Mouse (Mus musculus) intestine, embryonic 14.5 days (tissue): Measurements from ENCODE around the gene Gatc. TPM values are rescaled to one million over a fixed set of nuclear protein-coding genes. Genes with fewer than 3 reads are reported as not detected.

Source experiments
- ATAC-seq: fragments of 200-750 bp; cut with Nextera tagmentation; replicated peaks from 2 replicates; pipeline ENCODE4 v1.8.0; 2017; ENCODE audit warnings: low read depth, moderate number of reproducible peaks, moderate TSS enrichment, moderate library complexity; ENCODE audit not compliant: low FRiP score, low TSS enrichment
- DNase-seq: peaks from one replicate; pipeline ENCODE4 v3.0.0-alpha.2; 2018; ENCODE audit warnings: low spot score
- H3K27ac ChIP-seq: fragments of 300-500 bp; sonication (generic); 2 replicates; pipeline ENCODE4 v1.5.1; 2014; ENCODE audit warnings: low read depth, mild to moderate bottlenecking, control low read depth
- H3K27me3 ChIP-seq: fragments of 300-500 bp; sonication (generic); replicated peaks from 2 replicates; pipeline ENCODE4 v1.6.1; 2014; ENCODE audit warnings: low read length, control low read depth; ENCODE audit not compliant: control insufficient read depth, insufficient read depth
- H3K36me3 ChIP-seq: fragments of 300-500 bp; sonication (generic); 2 replicates; pipeline ENCODE4 v1.6.1; 2014; ENCODE audit warnings: low read length, control low read depth; ENCODE audit not compliant: control insufficient read depth, insufficient read depth
- H3K4me1 ChIP-seq: fragments of 300-500 bp; sonication (generic); replicated peaks from 2 replicates; pipeline ENCODE4 v1.6.1; 2014; ENCODE audit warnings: low read length, control low read depth, mixed read lengths; ENCODE audit not compliant: control insufficient read depth, insufficient read depth
- H3K4me2 ChIP-seq: fragments of 300-500 bp; sonication (generic); 2 replicates; pipeline ENCODE4 v1.6.1; 2014; ENCODE audit warnings: low read length
- H3K4me3 ChIP-seq: fragments of 300-500 bp; sonication (generic); 2 replicates; pipeline ENCODE4 v1.5.1; 2014; ENCODE audit warnings: low read depth, low read length, control low read depth, mixed read lengths
- H3K9ac ChIP-seq: fragments of 300-500 bp; sonication (generic); 2 replicates; pipeline ENCODE4 v1.6.1; 2014; ENCODE audit warnings: mild to moderate bottlenecking, low read length
- H3K9me3 ChIP-seq: fragments of 300-500 bp; sonication (generic); 2 replicates; pipeline ENCODE4 v1.6.1; 2016; ENCODE audit warnings: low read length, control low read depth; ENCODE audit not compliant: control insufficient read depth
- WGBS: fragments of 180-500 bp; shearing (Covaris S2); extraction: QIAGEN DNeasy Blood & Tissue Kit; methylation state at CpG from one replicate; pipeline ENCODE4 v1.1.7; 2014; 5-methylcytosine and 5-hydroxymethylcytosine counted together
- polyA plus RNA-seq: library from polyadenylated mRNA; unstranded; fragments of >200 nt; fragmentation: Nextera tagmentation; extraction: Ambion mirVana; gene quantifications from 2 replicates; pipeline ENCODE4 v1.2.1, GENCODE M21; 2014

Gatc gene
- polyA plus RNA-seq, 1 experiment from 2014 or later, result 33.7 TPM

GRCm38 (mm10) chr5:115341314-115342165 lies 562 bp upstream of the Gatc start:
- no peak for DNase-seq
- H3K27ac ChIP-seq, result 0 out of 2 replicates have a peak overlapping the region, but pooled peaks have one; percentile 74
- H3K4me3 ChIP-seq, result peak overlapping the region; percentile 96
- no peaks in the 10 kb centered on the region for H3K9me3 ChIP-seq
- H3K4me1 ChIP-seq, result peaks cover 18% of the 10 kb centered on the region
- H3K27me3 ChIP-seq, result no peaks in the 10 kb centered on the region
- H3K36me3 ChIP-seq, result peaks cover 46% of the 10 kb centered on the region
- ATAC-seq, result no peak; the same call in 1 of the 2 replicates
- WGBS, result 11% methylated on average over 36 of the region's 36 CpGs
- peak overlapping the region; percentile 82 for H3K9ac ChIP-seq
- peak overlapping the region; percentile 56 for H3K4me2 ChIP-seq

- Histone ChIP-seq H3K27ac (no peak overlapping the region), H3K4me1 (peaks cover 18% of the 10 kb centered on the region), H3K4me2 (peak overlapping the region; percentile 56), H3K36me3 (peaks cover 45% of the 10 kb centered on the region), H3K9me3 (no peaks in the 10 kb centered on the region), H3K4me3 (peak overlapping the region; percentile 96), H3K27me3 (no peaks in the 10 kb centered on the region), H3K9ac (peak overlapping the region; percentile 82)
- 17% methylated on average over 7 of the region's 7 CpGs for WGBS
- no peak for ATAC-seq
- no peak for DNase-seq
Measured at GRCm38 (mm10) chr5:115340007-115340406, 971 bp downstream of the Gatc start.

GRCm38 (mm10) chr5:115333626-115334025 lies 7.4 kb downstream of the Gatc start:
- no peak overlapping the region for H3K9ac ChIP-seq
- no peak for ATAC-seq
- H3K27me3 ChIP-seq, result no peaks in the 10 kb centered on the region
- peaks cover 71% of the 10 kb centered on the region for H3K36me3 ChIP-seq
- WGBS, result 88% methylated on average over 3 of the region's 3 CpGs
- DNase-seq, result no peak
- H3K27ac ChIP-seq, result no peak overlapping the region
- no peak overlapping the region for H3K4me2 ChIP-seq
- H3K4me3 ChIP-seq, result no peak overlapping the region
- no peaks in the 10 kb centered on the region for H3K9me3 ChIP-seq
- H3K4me1 ChIP-seq, result peaks cover 13% of the 10 kb centered on the region

DNA sequence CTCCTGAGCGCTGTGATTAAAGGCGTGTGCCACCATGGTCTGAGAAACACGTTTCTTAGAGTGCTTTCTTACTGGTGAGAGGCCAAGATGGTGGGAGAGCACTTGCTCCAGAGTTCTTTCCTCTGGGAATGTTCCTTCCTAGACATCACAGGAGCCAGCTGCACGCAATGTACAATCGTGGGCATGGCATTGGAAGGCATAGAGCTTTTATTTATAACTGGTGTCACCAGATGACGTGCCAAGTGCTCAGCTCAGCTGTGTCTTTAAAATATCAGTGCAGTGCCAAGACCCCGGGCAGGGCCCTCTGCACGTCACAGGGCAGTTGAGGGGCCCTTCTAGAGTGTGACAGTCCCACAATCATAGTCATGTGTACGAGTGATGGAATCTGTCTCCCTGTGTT lies 10.0 kb downstream of the Gatc start:
- peaks cover 66% of the 10 kb centered on the region for H3K36me3 ChIP-seq

GRCm38 (mm10) chr5:115327610-115328548 lies 13.1 kb downstream of the Gatc start:
- H3K36me3 ChIP-seq, result peaks cover 36% of the 10 kb centered on the region
- H3K4me3 ChIP-seq, result peak overlapping the region; percentile 94
- ATAC-seq (peak; percentile 24), DNase-seq (peak; percentile 66)
- H3K4me1 ChIP-seq, result peaks cover 27% of the 10 kb centered on the region
- no peaks in the 10 kb centered on the region for H3K9me3 ChIP-seq
- WGBS, result under 1% methylated on average over 54 of the region's 55 CpGs
- peak overlapping the region; percentile 86 for H3K4me2 ChIP-seq
- peak overlapping the region; percentile 89 for H3K27ac ChIP-seq
- H3K27me3 ChIP-seq, result no peaks in the 10 kb centered on the region
- peak overlapping the region; percentile 94 for H3K9ac ChIP-seq

More for the DNA sequence above, 10.0 kb downstream of the Gatc start:
- 86% methylated on average over 9 of the region's 9 CpGs for WGBS
- no peak for DNase-seq
- peaks cover 22% of the 10 kb centered on the region for H3K4me1 ChIP-seq
- no peak for ATAC-seq
- H3K27me3 ChIP-seq, result no peaks in the 10 kb centered on the region
- H3K27ac ChIP-seq, result no peak overlapping the region
- H3K4me2 ChIP-seq, result no peak overlapping the region
- no peak overlapping the region for H3K4me3 ChIP-seq
- no peak overlapping the region for H3K9ac ChIP-seq
- no peaks in the 10 kb centered on the region for H3K9me3 ChIP-seq

- DNase-seq (peak; percentile 96), ATAC-seq (peak; percentile 88)
- H3K4me2 ChIP-seq, result peak within 1 kb of the TSS; percentile 86
- peak within 1 kb of the TSS; percentile 94 for H3K9ac ChIP-seq
- H3K27ac ChIP-seq, result peak within 1 kb of the TSS; percentile 89
- WGBS, result under 1% methylated on average over 78 of the region's 97 CpGs
- peaks cover 27% of the 10 kb centered on the region for H3K4me1 ChIP-seq
- peak within 1 kb of the TSS; percentile 94 for H3K4me3 ChIP-seq
- peaks cover 27% of the 10 kb centered on the region for H3K36me3 ChIP-seq
- H3K27me3 ChIP-seq, result no peaks in the 10 kb centered on the region
- H3K9me3 ChIP-seq, result no peaks in the 10 kb centered on the region
Measured at GRCm38 (mm10) chr5:115326875-115327609, 13.9 kb downstream of the Gatc start, which contains the start of gene Srsf9. TSS of gene Srsf9 (plus strand) at chr5:115327177.

DNA sequence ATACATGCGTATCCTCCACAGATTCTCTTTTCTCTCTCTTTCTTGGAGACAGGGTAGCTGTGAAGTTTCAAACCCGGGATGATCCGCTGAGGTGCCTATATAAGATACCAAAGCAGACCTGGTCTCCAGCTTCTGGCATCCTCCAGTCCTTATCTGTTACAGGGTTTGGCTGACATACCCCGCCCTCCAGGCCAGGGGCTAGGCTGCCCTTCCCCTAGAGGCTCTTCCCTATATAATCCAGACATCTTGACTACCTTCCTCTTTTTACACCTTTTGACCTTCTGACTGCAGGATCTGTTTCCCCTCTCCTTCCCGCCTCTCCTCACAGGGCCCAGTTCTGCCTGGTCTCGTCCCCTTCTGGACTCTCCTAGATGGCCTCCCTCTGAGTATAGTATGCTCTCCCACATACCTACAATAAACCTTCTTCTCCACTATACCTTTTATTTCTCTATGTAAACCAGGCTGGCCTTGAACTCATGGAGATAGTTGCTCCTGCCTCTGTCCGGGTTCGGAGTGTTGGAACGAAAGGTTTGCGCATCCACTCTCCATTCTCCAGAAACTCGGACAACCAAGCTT lies 14.6 kb downstream of the Gatc start:
- H3K36me3 ChIP-seq, result peaks cover 20% of the 10 kb centered on the region
- peak overlapping the region; percentile 86 for H3K4me2 ChIP-seq
- H3K27me3 ChIP-seq, result no peaks in the 10 kb centered on the region
- ATAC-seq, result peak; percentile 33
- H3K4me3 ChIP-seq, result peak overlapping the region; percentile 94
- peaks cover 27% of the 10 kb centered on the region for H3K4me1 ChIP-seq
- peak overlapping the region; percentile 94 for H3K9ac ChIP-seq
- no peak for DNase-seq
- WGBS, result 18% methylated on average over 11 of the region's 11 CpGs
- H3K27ac ChIP-seq, result peak overlapping the region; percentile 89
- no peaks in the 10 kb centered on the region for H3K9me3 ChIP-seq
